Mouse (Mus musculus) ES-Bruce4 (cell line): ENCODE data around the gene Sv2c.

ENCODE experiments used
- CTCF ChIP-seq: IDR thresholded peaks from one replicate; pipeline ENCODE4 v1.8.1; 2011; ENCODE audit warnings: low read depth, low read length
- EP300 ChIP-seq: IDR thresholded peaks from 2 replicates; pipeline ENCODE4 v1.6.1; 2011; ENCODE audit warnings: low read depth, low read length; ENCODE audit not compliant: insufficient read depth
- POLR2A ChIP-seq: IDR thresholded peaks from one replicate; pipeline ENCODE4 v1.8.1; 2011; ENCODE audit warnings: low read length; ENCODE audit not compliant: insufficient read depth

- TF ChIP-seq CTCF (no peak), POLR2A (no peak), EP300 (no peak)
Observed at GRCm38 (mm10) chr13:95950434-95951091, 181.8 kb downstream of the Sv2c start.
